Mouse (Mus musculus): ENCODE data around the gene Atl3. TPM values are rescaled to one million over a fixed set of nuclear protein-coding genes. Genes with fewer than 3 reads are reported as not detected.

The Atl3 gene
- total and polyA plus RNA-seq, 3 experiments = 10.5 to 74.2 (median 64.6) TPM

DNA sequence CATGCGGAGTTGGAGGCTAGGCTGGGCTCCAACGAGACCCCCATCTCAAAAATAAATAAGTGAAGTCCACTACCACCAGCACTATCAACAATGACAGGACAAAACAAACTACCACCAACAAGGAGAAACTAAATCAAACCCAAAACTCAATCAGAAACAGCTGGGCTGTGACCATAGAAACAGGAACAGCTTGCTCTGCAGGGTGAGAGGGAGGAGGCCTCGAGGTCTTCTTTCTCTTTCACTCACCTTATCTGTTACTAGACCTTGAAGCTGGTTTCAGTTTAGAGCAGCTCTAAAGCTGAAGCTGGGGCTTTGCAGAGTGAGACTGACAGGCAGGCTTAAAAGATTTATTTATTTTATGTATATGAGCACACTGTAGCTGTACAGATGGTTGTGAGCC, 67.6 kb downstream of the Atl3 start:
- Histone ChIP-seq H3K36me3 (replicated peaks) (no peaks in the 10 kb centered on the region), H3K27me3 (ENCODE audit: insufficient read depth, low read length) (peaks cover 20% of the 10 kb centered on the region), H3K9me3 (replicated peaks) (no peaks in the 10 kb centered on the region), H3K4me3 (ENCODE audit: low read depth, low read length) (no peak overlapping the region), H3K4me1 (ENCODE audit: insufficient read depth, low read depth, low read length) (no peaks in the 10 kb centered on the region)
- DNase-seq (ENCODE audit: low spot score) = no peak
- no peak for ATAC-seq (ENCODE audit: extremely low read depth, insufficient number of reproducible peaks, low FRiP score, poor library complexity, severe bottlenecking)
- TF ChIP-seq CTCF (IDR thresholded peaks at IDR 0.05; ENCODE audit: low read depth, low read length) (no peak), POLR2AphosphoS5 (IDR thresholded peaks at IDR 0.05; ENCODE audit: insufficient replicate concordance, low read depth, low read length) (no peak), GATA2 (IDR thresholded peaks at IDR 0.05; ENCODE audit: borderline replicate concordance, low read depth, low read length) (no peak), TAL1 (conservative IDR thresholded peaks at IDR 0.05; ENCODE audit: low read depth, low read length) (no peak), GATA1 (IDR thresholded peaks at IDR 0.05; ENCODE audit: borderline replicate concordance, low read length) (no peak)

DNA sequence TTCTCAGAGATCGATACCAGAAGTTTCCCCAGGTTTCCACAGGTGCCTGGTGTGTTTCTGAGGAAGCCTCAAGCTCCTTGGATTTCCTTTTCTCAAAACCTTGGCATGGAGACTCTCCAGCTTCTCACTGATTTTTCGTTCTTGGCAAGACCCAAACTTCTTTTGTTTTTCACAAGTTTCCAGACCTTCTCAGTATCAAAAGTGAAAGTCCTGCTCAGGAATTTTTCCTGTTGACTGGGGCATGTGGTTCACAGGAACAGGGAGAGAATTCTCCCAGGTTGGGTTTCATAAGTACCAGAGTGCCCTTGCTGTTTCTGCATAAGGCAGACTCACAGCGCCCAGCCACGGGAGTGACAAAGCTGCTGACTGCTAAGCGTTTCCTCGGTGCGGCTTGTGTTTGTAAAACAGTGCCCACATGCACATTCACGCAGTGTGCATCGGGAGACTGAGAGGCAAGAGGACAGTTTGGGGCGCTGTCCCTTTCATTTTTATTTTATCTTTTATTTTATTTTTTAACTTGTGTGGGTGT, 68.8 kb downstream of the Atl3 start:
- no peak for TF ChIP-seq CTCF (IDR thresholded peaks at IDR 0.05; ENCODE audit: low read depth, low read length)
- no peak for TF ChIP-seq GATA1 (IDR thresholded peaks at IDR 0.05; ENCODE audit: borderline replicate concordance, low read length)
- TF ChIP-seq GATA2 (IDR thresholded peaks at IDR 0.05; ENCODE audit: borderline replicate concordance, low read depth, low read length) = no peak
- no peak for TF ChIP-seq POLR2AphosphoS5 (IDR thresholded peaks at IDR 0.05; ENCODE audit: insufficient replicate concordance, low read depth, low read length)
- no peak for TF ChIP-seq TAL1 (conservative IDR thresholded peaks at IDR 0.05; ENCODE audit: low read depth, low read length)
- DNase-seq (ENCODE audit: low spot score) = no peak
- Histone ChIP-seq H3K9me3 (replicated peaks) (no peaks in the 10 kb centered on the region), H3K36me3 (replicated peaks) (no peaks in the 10 kb centered on the region), H3K27me3 (ENCODE audit: insufficient read depth, low read length) (peaks cover 16% of the 10 kb centered on the region), H3K4me1 (ENCODE audit: insufficient read depth, low read depth, low read length) (no peaks in the 10 kb centered on the region), H3K4me3 (ENCODE audit: low read depth, low read length) (no peak overlapping the region)
- no peak for ATAC-seq (ENCODE audit: extremely low read depth, insufficient number of reproducible peaks, low FRiP score, poor library complexity, severe bottlenecking)

DNA sequence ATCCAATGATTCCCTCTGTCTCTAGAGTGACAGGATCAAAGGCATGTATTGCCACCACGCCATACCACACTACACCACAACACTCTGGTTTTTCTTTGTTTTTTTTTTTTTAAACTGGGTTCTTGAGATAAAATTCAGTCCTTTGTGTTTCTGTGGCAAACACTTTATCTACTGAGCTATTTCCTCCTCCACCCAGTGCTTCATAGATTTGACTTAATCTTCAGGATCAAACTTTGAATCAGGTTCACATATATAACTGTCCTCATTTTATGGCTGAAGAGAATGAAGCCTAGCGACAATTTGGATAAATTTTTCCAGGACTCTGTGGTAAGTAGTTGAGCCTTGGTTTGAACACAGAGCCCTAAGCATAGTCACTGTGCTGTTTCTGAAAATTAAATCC, 69.8 kb downstream of the Atl3 start:
- H3K36me3 ChIP-seq (replicated peaks) = no peaks in the 10 kb centered on the region

DNA sequence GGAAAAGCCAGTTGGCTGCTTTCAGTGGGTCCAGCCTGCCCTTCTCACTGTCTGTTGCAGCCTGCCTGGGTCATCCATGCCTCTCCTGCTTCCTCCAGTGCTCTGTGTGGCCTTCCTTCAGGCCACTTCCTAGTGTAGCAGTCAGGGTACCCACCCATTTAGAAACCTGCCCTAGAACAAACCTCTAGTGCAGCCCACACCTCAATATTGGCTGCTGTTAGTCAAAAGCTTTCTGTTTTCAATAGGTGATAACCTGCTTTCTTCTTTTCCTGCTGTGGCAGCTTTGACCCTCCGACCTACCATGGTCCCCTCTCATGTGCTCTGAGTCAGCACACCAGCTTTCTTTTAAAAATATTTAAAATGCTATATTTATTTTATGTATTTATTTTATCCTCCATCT, 70.6 kb downstream of the Atl3 start:
- Histone ChIP-seq H3K9me3 (replicated peaks) (no peaks in the 10 kb centered on the region), H3K27me3 (ENCODE audit: insufficient read depth, low read length) (peaks cover 9% of the 10 kb centered on the region), H3K4me3 (ENCODE audit: low read depth, low read length) (no peak overlapping the region), H3K36me3 (replicated peaks) (no peaks in the 10 kb centered on the region), H3K4me1 (ENCODE audit: insufficient read depth, low read depth, low read length) (no peaks in the 10 kb centered on the region)
- ATAC-seq (ENCODE audit: extremely low read depth, insufficient number of reproducible peaks, low FRiP score, poor library complexity, severe bottlenecking) (no peak), DNase-seq (ENCODE audit: low spot score) (no peak)
- TF ChIP-seq TAL1 (conservative IDR thresholded peaks at IDR 0.05; ENCODE audit: low read depth, low read length) = no peak
- no peak for TF ChIP-seq GATA2 (IDR thresholded peaks at IDR 0.05; ENCODE audit: borderline replicate concordance, low read depth, low read length)

More for the DNA sequence above, 69.8 kb downstream of the Atl3 start:
- peaks cover 15% of the 10 kb centered on the region for H3K27me3 ChIP-seq (ENCODE audit: insufficient read depth, low read length)
- no peak for TF ChIP-seq TAL1 (conservative IDR thresholded peaks at IDR 0.05; ENCODE audit: low read depth, low read length)
- no peak for TF ChIP-seq POLR2AphosphoS5 (IDR thresholded peaks at IDR 0.05; ENCODE audit: insufficient replicate concordance, low read depth, low read length)
- TF ChIP-seq GATA2 (IDR thresholded peaks at IDR 0.05; ENCODE audit: borderline replicate concordance, low read depth, low read length) = no peak
- no peak for TF ChIP-seq GATA1 (IDR thresholded peaks at IDR 0.05; ENCODE audit: borderline replicate concordance, low read length)
- TF ChIP-seq CTCF (IDR thresholded peaks at IDR 0.05; ENCODE audit: low read depth, low read length) = no peak
- no peaks in the 10 kb centered on the region for H3K4me1 ChIP-seq (ENCODE audit: insufficient read depth, low read depth, low read length)
- H3K9me3 ChIP-seq (replicated peaks) = no peaks in the 10 kb centered on the region
- no peak overlapping the region for H3K4me3 ChIP-seq (ENCODE audit: low read depth, low read length)
- ATAC-seq (ENCODE audit: extremely low read depth, insufficient number of reproducible peaks, low FRiP score, poor library complexity, severe bottlenecking) (no peak), DNase-seq (ENCODE audit: low spot score) (no peak)

DNA sequence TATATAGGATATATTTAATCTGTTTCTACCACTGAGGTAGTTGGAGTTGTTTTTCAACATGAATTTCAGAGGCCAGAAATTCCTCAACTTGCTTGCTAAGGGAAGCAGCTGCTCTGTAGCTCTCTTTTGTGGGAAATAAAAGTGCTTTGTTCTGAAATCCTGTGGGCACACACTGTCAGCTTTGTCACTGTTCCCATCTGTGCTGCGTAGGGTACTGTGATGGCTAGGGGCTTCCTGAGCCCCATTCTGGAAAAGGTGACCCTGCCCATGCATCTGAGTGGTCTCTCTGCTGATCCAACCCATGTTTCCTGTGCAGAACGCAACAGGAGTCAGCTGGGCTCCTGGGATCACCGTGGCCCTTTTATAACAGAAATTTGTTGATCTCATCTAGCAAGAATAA, 73.0 kb downstream of the Atl3 start:
- no peak overlapping the region for H3K4me3 ChIP-seq (ENCODE audit: low read depth, low read length)
- no peaks in the 10 kb centered on the region for H3K36me3 ChIP-seq (replicated peaks)
- ATAC-seq (ENCODE audit: extremely low read depth, insufficient number of reproducible peaks, low FRiP score, poor library complexity, severe bottlenecking) = no peak
- no peak for DNase-seq (ENCODE audit: low spot score)
- no peaks in the 10 kb centered on the region for H3K9me3 ChIP-seq (replicated peaks)
- peaks cover 3% of the 10 kb centered on the region for H3K27me3 ChIP-seq (ENCODE audit: insufficient read depth, low read length)
- no peak for TF ChIP-seq GATA1 (IDR thresholded peaks at IDR 0.05; ENCODE audit: borderline replicate concordance, low read length)
- no peak for TF ChIP-seq TAL1 (conservative IDR thresholded peaks at IDR 0.05; ENCODE audit: low read depth, low read length)
- TF ChIP-seq POLR2AphosphoS5 (IDR thresholded peaks at IDR 0.05; ENCODE audit: insufficient replicate concordance, low read depth, low read length) = no peak
- no peak for TF ChIP-seq CTCF (IDR thresholded peaks at IDR 0.05; ENCODE audit: low read depth, low read length)
- TF ChIP-seq GATA2 (IDR thresholded peaks at IDR 0.05; ENCODE audit: borderline replicate concordance, low read depth, low read length) = no peak
- H3K4me1 ChIP-seq (ENCODE audit: insufficient read depth, low read depth, low read length) = no peaks in the 10 kb centered on the region

DNA sequence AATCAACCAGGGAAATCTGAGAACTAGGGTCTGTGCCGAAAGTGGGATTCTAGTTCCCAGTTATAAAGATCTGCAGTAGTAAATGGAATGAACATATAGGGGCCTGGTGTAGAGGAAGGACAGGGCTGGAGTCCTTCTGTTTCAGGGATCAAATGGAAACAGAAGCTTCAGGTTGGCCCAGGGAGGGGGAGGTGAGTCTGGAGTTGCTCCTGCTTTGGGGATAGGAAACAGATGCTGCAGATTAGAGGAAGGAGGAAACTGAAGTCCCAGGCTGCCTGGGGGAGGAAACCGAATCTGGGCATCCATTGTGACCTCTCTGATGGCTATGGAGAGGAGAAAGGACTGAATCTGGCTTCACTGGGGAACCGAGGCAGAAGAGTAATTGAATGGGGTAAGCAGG, 74.5 kb downstream of the Atl3 start:
- no peaks in the 10 kb centered on the region for H3K4me1 ChIP-seq (ENCODE audit: insufficient read depth, low read depth, low read length)
- no peak for ATAC-seq (ENCODE audit: extremely low read depth, insufficient number of reproducible peaks, low FRiP score, poor library complexity, severe bottlenecking)
- no peak for TF ChIP-seq GATA1 (IDR thresholded peaks at IDR 0.05; ENCODE audit: borderline replicate concordance, low read length)
- no peak for TF ChIP-seq POLR2AphosphoS5 (IDR thresholded peaks at IDR 0.05; ENCODE audit: insufficient replicate concordance, low read depth, low read length)
- no peak for TF ChIP-seq CTCF (IDR thresholded peaks at IDR 0.05; ENCODE audit: low read depth, low read length)
- no peak for TF ChIP-seq TAL1 (conservative IDR thresholded peaks at IDR 0.05; ENCODE audit: low read depth, low read length)
- TF ChIP-seq GATA2 (IDR thresholded peaks at IDR 0.05; ENCODE audit: borderline replicate concordance, low read depth, low read length) = no peak

More for the DNA sequence above, 74.5 kb downstream of the Atl3 start:
- Histone ChIP-seq H3K4me3 (ENCODE audit: low read depth, low read length) (no peak overlapping the region), H3K9me3 (replicated peaks) (no peaks in the 10 kb centered on the region), H3K36me3 (replicated peaks) (no peaks in the 10 kb centered on the region), H3K27me3 (ENCODE audit: insufficient read depth, low read length) (peaks cover 3% of the 10 kb centered on the region)
- DNase-seq (ENCODE audit: low spot score) = no peak

Data from G1E (cell line).